Mouse (Mus musculus) c-Kit-positive CD71-positive TER-119-positive erythroid progenitor cells, embryonic 14.5 days (primary cell): ENCODE measurements at regions not wholly inside any gene's neighbourhood (a gene's known extent, or its start where the extent isn't known, plus 50 kb on each side); places are given as distances from the start of the nearest gene placed in this dataset.

Experiments
- DNase-seq: peaks from one replicate; pipeline ENCODE4 v3.0.0-alpha.2; 2013; ENCODE audit warnings: low spot score

- no peak for DNase-seq
Measured at GRCm38 (mm10) chrX:13344701-13345100, 63.9 kb downstream of the Ddx3x start.

GRCm38 (mm10) chrX:13345126-13345525 lies 64.4 kb downstream of the Ddx3x start:
- DNase-seq: no peak

GRCm38 (mm10) chrX:13346011-13346631 lies 65.4 kb downstream of the Ddx3x start:
- DNase-seq: no peak

- no peak for DNase-seq
Measured at GRCm38 (mm10) chrX:13346696-13347026, 65.9 kb downstream of the Ddx3x start.

- DNase-seq: peak; percentile 17
Measured at GRCm38 (mm10) chrX:13347027-13347840, 66.5 kb downstream of the Ddx3x start.

- DNase-seq: no peak
Measured at GRCm38 (mm10) chrX:13348415-13348814, 67.6 kb downstream of the Ddx3x start.

GRCm38 (mm10) chrX:13350461-13350860 lies 69.7 kb downstream of the Ddx3x start:
- DNase-seq: no peak

GRCm38 (mm10) chrX:13357149-13357783 lies 76.5 kb downstream of the Ddx3x start:
- DNase-seq: no peak

GRCm38 (mm10) chrX:13357973-13358372 lies 77.2 kb downstream of the Ddx3x start:
- no peak for DNase-seq

- no peak for DNase-seq
Measured at GRCm38 (mm10) chrX:13360436-13360835, 79.7 kb downstream of the Ddx3x start.

- no peak for DNase-seq
Measured at GRCm38 (mm10) chrX:13370319-13370718, 89.5 kb downstream of the Ddx3x start.

GRCm38 (mm10) chrX:13372752-13373151 lies 92.0 kb downstream of the Ddx3x start:
- no peak for DNase-seq

- no peak for DNase-seq
Measured at GRCm38 (mm10) chrX:13386354-13386753, 79.6 kb upstream of the Nyx start.

- DNase-seq: no peak
Measured at GRCm38 (mm10) chrX:13398466-13398865, 67.4 kb upstream of the Nyx start.

- no peak for DNase-seq
Measured at GRCm38 (mm10) chrX:13412726-13413125, 53.2 kb upstream of the Nyx start.

GRCm38 (mm10) chrX:13413135-13413534 lies 52.8 kb upstream of the Nyx start:
- no peak for DNase-seq
